Mouse (Mus musculus) liver, embryonic 12.5 days (tissue): ENCODE results near the gene Nutm1. TPM values are rescaled to one million over a fixed set of nuclear protein-coding genes. Genes with fewer than 3 reads are reported as not detected.
"Not testable (repeated sequence)": the region's sequence is repeated elsewhere in the genome, so short reads cannot be mapped to it uniquely, and the experiment has no call there.

ENCODE experiments used
- ATAC-seq: fragments of 200-750 bp; cut with Nextera tagmentation; 2 replicates; pipeline ENCODE4 v1.8.0; 2017; ENCODE audit warnings: moderate number of reproducible peaks, mild to moderate bottlenecking, moderate library complexity
- H3K27ac ChIP-seq: fragments of 300-500 bp; sonication (generic); 2 replicates; pipeline ENCODE4 v1.5.1; 2016; ENCODE audit warnings: mild to moderate bottlenecking
- H3K27me3 ChIP-seq: fragments of 300-500 bp; sonication (generic); replicated peaks from 2 replicates; pipeline ENCODE4 v1.6.1; 2016; ENCODE audit warnings: mild to moderate bottlenecking, moderate library complexity
- H3K36me3 ChIP-seq: fragments of 300-500 bp; sonication (generic); 2 replicates; pipeline ENCODE4 v1.6.1; 2016; ENCODE audit warnings: mild to moderate bottlenecking, moderate library complexity
- H3K4me1 ChIP-seq: fragments of 300-500 bp; sonication (generic); 2 replicates; pipeline ENCODE4 v1.6.1; 2016
- H3K4me2 ChIP-seq: fragments of 300-500 bp; sonication (generic); 2 replicates; pipeline ENCODE4 v1.6.1; 2016; ENCODE audit warnings: mild to moderate bottlenecking, moderate library complexity
- H3K4me3 ChIP-seq: fragments of 300-500 bp; sonication (generic); 2 replicates; pipeline ENCODE4 v1.5.1; 2016; ENCODE audit warnings: mild to moderate bottlenecking, moderate library complexity
- H3K9ac ChIP-seq: fragments of 300-500 bp; sonication (generic); 2 replicates; pipeline ENCODE4 v1.6.1; 2016; ENCODE audit warnings: mild to moderate bottlenecking, moderate library complexity
- H3K9me3 ChIP-seq: fragments of 300-500 bp; sonication (generic); replicated peaks from 2 replicates; pipeline ENCODE4 v1.6.1; 2016; ENCODE audit warnings: mild to moderate bottlenecking, moderate library complexity
- whole genome bisulfite sequencing: fragments of 180-500 bp; shearing (Covaris S2); methylation state at CpG from one replicate; pipeline ENCODE4 v1.1.7; 2016; ENCODE audit not compliant: insufficient replicate concordance; 5-methylcytosine and 5-hydroxymethylcytosine counted together
- polyA plus RNA-seq: library from polyadenylated mRNA; unstranded; fragments of >200 nt; fragmentation: Nextera tagmentation; extraction: Ambion mirVana; gene quantifications from 2 replicates; pipeline ENCODE4 v1.2.1, GENCODE M21; 2016

The Nutm1 gene
- not detected in 2 replicates for polyA plus RNA-seq

GRCm38 (mm10) chr2:112259241-112259962 is at the start of gene Nutm1:
TSS of gene Nutm1 (minus strand) at chr2:112259291.
- H3K4me2 ChIP-seq, result no peak within 1 kb of the TSS
- no peak within 1 kb of the TSS for H3K4me3 ChIP-seq
- peaks cover 4% of the 10 kb centered on the region; the same call in 1 of the 2 replicates for H3K36me3 ChIP-seq
- H3K27me3 ChIP-seq, result no peaks in the 10 kb centered on the region
- ATAC-seq, result no peak
- H3K27ac ChIP-seq, result no peak within 1 kb of the TSS
- WGBS, result 64% methylated on average over 10 of the region's 10 CpGs
- peaks cover 20% of the 10 kb centered on the region for H3K4me1 ChIP-seq
- H3K9me3 ChIP-seq, result no peaks in the 10 kb centered on the region
- no peak within 1 kb of the TSS for H3K9ac ChIP-seq

- Histone ChIP-seq H3K27me3 (no peaks in the 10 kb centered on the region), H3K27ac (no peak overlapping the region), H3K9ac (no peak overlapping the region), H3K4me1 (peaks cover 17% of the 10 kb centered on the region; the same call in 1 of the 2 replicates), H3K4me2 (no peak overlapping the region), H3K36me3 (no peaks in the 10 kb centered on the region), H3K9me3 (no peaks in the 10 kb centered on the region), H3K4me3 (no peak overlapping the region)
- 82% methylated on average over 3 of the region's 3 CpGs for WGBS
- ATAC-seq, result no peak
These were observed 49.6 kb upstream of the Nutm1 start for GRCm38 (mm10) chr2:112308671-112309070.

DNA sequence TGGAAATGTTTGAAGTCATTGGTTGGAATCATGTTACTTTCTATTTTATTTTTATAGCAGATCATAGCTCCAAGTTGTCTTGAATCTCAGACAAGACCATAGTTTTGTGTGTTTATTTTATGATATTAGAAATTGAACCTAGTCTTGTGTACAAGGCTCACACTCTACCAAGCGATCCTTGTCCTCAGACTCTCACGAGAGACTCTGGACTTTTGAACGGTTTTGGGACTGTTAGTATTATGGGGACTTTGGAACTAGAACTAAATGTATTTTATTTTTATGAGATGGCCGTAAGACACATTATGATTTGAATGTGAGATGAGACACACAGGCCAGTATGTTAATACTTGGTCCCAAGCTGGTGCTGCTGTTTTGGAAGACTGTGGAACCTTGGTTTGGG is 39.1 kb upstream of the Nutm1 start:
- Histone ChIP-seq H3K36me3 (peaks cover 8% of the 10 kb centered on the region; the same call in 1 of the 2 replicates), H3K4me1 (0 out of 2 replicates have a peak, but pooled peaks cover 5% of the 10 kb centered on the region), H3K4me2 (no peak overlapping the region), H3K27me3 (no peaks in the 10 kb centered on the region), H3K4me3 (no peak overlapping the region), H3K27ac (no peak overlapping the region), H3K9ac (no peak overlapping the region), H3K9me3 (no peaks in the 10 kb centered on the region)
- 86% methylated on average over 4 of the region's 4 CpGs for WGBS
- ATAC-seq, result no peak

GRCm38 (mm10) chr2:112296211-112296610 is 37.1 kb upstream of the Nutm1 start:
- H3K4me1 ChIP-seq, result peaks cover 10% of the 10 kb centered on the region; the same call in 1 of the 2 replicates
- H3K27ac ChIP-seq, result no peak overlapping the region
- no peak for ATAC-seq
- H3K4me2 ChIP-seq, result no peak overlapping the region
- 85% methylated on average over 3 of the region's 3 CpGs for WGBS
- H3K9me3 ChIP-seq, result no peaks in the 10 kb centered on the region
- H3K9ac ChIP-seq, result no peak overlapping the region
- H3K36me3 ChIP-seq, result peaks cover 8% of the 10 kb centered on the region; the same call in 1 of the 2 replicates
- H3K4me3 ChIP-seq, result no peak overlapping the region
- H3K27me3 ChIP-seq, result no peaks in the 10 kb centered on the region

DNA sequence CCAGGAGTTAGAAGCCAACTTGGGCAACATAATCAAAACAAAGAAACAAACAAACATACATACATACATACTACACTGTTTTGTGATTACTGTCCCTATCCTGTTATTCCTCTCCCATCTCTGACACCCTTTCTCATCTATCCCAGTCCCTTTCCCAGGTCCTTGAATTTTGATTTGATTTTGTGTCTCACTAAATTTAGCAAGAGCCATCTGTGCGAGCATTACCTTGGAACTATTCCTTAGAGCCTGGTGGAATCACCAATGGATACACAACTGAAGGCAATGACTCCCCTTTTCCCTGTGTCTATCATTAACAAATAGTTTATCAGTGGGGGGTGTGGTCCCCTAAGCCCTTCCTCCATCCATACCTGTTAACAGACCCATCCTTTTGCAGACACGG is 33.7 kb upstream of the Nutm1 start:
- peaks cover 10% of the 10 kb centered on the region; the same call in 1 of the 2 replicates for H3K4me1 ChIP-seq
- H3K4me3 ChIP-seq, result no peak overlapping the region
- H3K36me3 ChIP-seq, result peaks cover 8% of the 10 kb centered on the region; the same call in 1 of the 2 replicates
- no peak overlapping the region for H3K9ac ChIP-seq
- no peak overlapping the region for H3K27ac ChIP-seq
- no peaks in the 10 kb centered on the region for H3K27me3 ChIP-seq
- no peak for ATAC-seq
- no peaks in the 10 kb centered on the region for H3K9me3 ChIP-seq
- H3K4me2 ChIP-seq, result no peak overlapping the region
- 67% methylated on average over 2 of the region's 2 CpGs for WGBS

- Histone ChIP-seq H3K4me3 (no peak overlapping the region), H3K4me1 (peaks cover 20% of the 10 kb centered on the region), H3K27me3 (no peaks in the 10 kb centered on the region), H3K36me3 (peaks cover 4% of the 10 kb centered on the region; the same call in 1 of the 2 replicates), H3K27ac (no peak overlapping the region), H3K4me2 (no peak overlapping the region), H3K9me3 (no peaks in the 10 kb centered on the region), H3K9ac (no peak overlapping the region)
- ATAC-seq, result no peak
- WGBS, result 85% methylated on average over 3 of the region's 3 CpGs
These were observed 30.4 kb upstream of the Nutm1 start for GRCm38 (mm10) chr2:112289507-112289906.

DNA sequence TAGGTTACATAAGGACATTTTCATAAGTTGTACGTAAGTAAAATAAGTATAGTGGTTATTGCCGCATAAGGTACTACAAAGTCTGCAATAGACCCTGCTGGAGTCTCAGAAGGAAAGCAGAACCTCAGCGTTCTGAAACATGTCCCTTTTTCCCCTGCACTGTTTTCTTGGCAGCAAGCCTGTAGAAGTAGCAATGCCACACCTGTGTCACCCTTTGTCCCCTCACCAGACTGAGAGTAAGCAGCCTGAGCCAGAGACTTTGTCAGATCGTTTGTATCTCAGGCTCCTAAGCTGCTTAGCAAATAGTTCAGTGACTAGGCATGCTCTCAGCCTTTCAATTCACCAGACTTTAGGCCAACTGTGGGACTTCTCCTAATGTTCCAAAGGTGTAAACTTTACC is 28.0 kb upstream of the Nutm1 start:
- Histone ChIP-seq H3K4me3 (no peak overlapping the region), H3K4me1 (peaks cover 32% of the 10 kb centered on the region), H3K9ac (no peak overlapping the region), H3K27me3 (no peaks in the 10 kb centered on the region), H3K9me3 (no peaks in the 10 kb centered on the region), H3K4me2 (no peak overlapping the region), H3K36me3 (no peaks in the 10 kb centered on the region), H3K27ac (no peak overlapping the region)
- ATAC-seq, result no peak
- WGBS, result 67% methylated on average over 4 of the region's 4 CpGs

- H3K4me2 ChIP-seq, H3K36me3 ChIP-seq, H3K9me3 ChIP-seq, H3K9ac ChIP-seq, H3K4me3 ChIP-seq, H3K27me3 ChIP-seq, H3K27ac ChIP-seq, ATAC-seq: not testable (repeated sequence)
- 94% methylated on average over 1 of the region's 1 CpGs for WGBS
- H3K4me1 ChIP-seq, result peaks cover 28% of the 10 kb centered on the region
These were observed 27.0 kb upstream of the Nutm1 start for GRCm38 (mm10) chr2:112286062-112286461.

DNA sequence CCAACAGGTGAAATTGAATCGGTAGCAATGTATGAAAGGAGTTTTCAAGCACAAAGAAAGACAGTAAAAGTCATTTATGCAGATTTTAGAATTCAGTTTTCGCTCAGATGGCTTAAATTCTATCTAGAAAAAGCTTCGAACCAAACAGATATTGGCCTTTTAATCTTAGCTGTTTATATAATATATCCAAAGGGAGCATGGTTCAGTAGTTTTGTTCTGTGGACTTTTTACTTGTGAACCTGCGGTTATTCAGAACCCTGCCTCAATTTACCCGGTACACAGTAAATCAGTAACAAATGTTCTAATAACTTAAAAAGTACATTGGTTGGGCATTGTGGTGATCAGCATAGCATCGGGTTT is 25.9 kb upstream of the Nutm1 start:
- Histone ChIP-seq H3K9ac (peak overlapping the region; percentile 74), H3K9me3 (no peaks in the 10 kb centered on the region), H3K4me2 (peak overlapping the region; percentile 86), H3K27ac (peak overlapping the region; percentile 40; the same call in 1 of the 2 replicates), H3K4me1 (peaks cover 28% of the 10 kb centered on the region), H3K36me3 (no peaks in the 10 kb centered on the region), H3K4me3 (peak overlapping the region; percentile 70), H3K27me3 (no peaks in the 10 kb centered on the region)
- WGBS, result 53% methylated on average over 6 of the region's 6 CpGs
- ATAC-seq, result no peak

- no peaks in the 10 kb centered on the region for H3K9me3 ChIP-seq
- peak overlapping the region; percentile 74 for H3K9ac ChIP-seq
- peaks cover 30% of the 10 kb centered on the region for H3K4me1 ChIP-seq
- peak overlapping the region; percentile 70 for H3K4me3 ChIP-seq
- H3K27ac ChIP-seq, result peak overlapping the region; percentile 74
- WGBS, result under 1% methylated on average over 21 of the region's 21 CpGs
- ATAC-seq, result peak; percentile 95
- no peaks in the 10 kb centered on the region for H3K36me3 ChIP-seq
- H3K27me3 ChIP-seq, result no peaks in the 10 kb centered on the region
- H3K4me2 ChIP-seq, result peak overlapping the region; percentile 86
These were observed 25.4 kb upstream of the Nutm1 start for GRCm38 (mm10) chr2:112284363-112285030.

DNA sequence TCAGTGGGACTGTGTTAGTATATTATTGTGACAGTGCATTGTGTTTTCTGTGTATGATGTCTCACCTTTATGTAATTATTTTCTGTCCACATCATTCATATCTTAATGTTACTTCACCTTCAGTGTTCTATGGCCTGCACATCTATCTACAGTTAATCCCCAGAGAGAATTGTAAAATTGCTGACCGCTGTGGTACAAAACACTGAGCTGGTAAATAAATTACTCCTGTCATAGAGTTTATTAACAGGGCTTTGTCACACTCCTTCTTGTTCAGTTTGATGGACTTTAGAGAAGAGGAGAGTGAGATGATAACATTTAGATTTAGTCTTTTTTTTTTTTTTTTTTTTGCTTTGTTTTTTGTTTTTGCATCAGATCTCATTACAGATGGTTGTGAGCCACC is 23.8 kb upstream of the Nutm1 start:
- WGBS, result 94% methylated on average over 1 of the region's 1 CpGs

DNA sequence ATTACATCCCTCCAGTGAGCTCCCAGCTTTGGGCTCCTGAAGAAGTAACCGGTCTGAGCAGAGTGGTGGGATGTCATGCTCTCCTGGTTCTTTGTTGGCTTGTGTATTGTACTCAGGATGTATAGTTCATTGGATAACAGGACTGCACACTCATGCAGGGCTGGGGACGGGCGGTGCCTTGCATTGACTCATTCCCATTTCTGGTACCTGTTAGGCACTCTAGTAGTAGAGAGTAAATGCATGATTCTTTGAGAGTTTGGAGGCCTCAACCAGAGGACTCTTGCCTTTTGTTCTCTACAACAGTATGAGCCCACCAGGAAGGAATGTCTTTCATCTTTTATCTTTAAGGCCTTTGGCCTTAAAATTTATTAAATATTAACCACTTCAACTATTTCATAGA is 17.8 kb upstream of the Nutm1 start:
- H3K27me3 ChIP-seq, result no peaks in the 10 kb centered on the region
- peaks cover 29% of the 10 kb centered on the region for H3K4me1 ChIP-seq
- no peak for ATAC-seq
- H3K4me2 ChIP-seq, result no peak overlapping the region
- no peak overlapping the region for H3K4me3 ChIP-seq
- 82% methylated on average over 3 of the region's 3 CpGs for WGBS
- H3K36me3 ChIP-seq, result peaks cover 6% of the 10 kb centered on the region; the same call in 1 of the 2 replicates
- H3K27ac ChIP-seq, result no peak overlapping the region
- H3K9me3 ChIP-seq, result no peaks in the 10 kb centered on the region
- no peak overlapping the region for H3K9ac ChIP-seq

More for the DNA sequence above, 23.8 kb upstream of the Nutm1 start:
- no peaks in the 10 kb centered on the region for H3K36me3 ChIP-seq
- no peak overlapping the region for H3K9ac ChIP-seq
- H3K4me3 ChIP-seq, result no peak overlapping the region
- no peak overlapping the region for H3K27ac ChIP-seq
- peaks cover 33% of the 10 kb centered on the region for H3K4me1 ChIP-seq
- no peaks in the 10 kb centered on the region for H3K27me3 ChIP-seq
- ATAC-seq, result no peak
- H3K9me3 ChIP-seq, result no peaks in the 10 kb centered on the region
- H3K4me2 ChIP-seq, result no peak overlapping the region
